Mouse (Mus musculus): ENCODE data around the gene Acvr1b.

Gene Acvr1b

DNA sequence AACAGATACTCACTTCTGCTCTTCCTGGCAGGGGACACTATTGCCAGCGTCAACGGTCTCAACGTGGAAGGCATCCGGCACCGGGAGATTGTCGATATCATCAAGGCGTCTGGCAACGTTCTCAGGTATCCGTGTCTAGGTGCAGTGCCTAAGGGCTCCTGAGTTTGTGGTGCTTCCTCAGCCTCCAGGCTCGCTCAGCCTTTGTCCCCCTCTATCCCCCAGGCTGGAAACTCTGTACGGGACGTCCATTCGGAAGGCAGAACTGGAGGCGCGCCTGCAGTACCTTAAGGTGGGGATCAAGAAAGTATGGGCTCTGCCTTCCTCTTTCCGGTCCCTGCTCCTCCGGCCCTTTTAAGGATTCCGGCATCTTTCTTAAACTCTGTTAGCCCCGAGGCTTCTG, 56.6 kb downstream of the Acvr1b start:
- no peak for DNase-seq (ENCODE audit: low spot score)

DNA sequence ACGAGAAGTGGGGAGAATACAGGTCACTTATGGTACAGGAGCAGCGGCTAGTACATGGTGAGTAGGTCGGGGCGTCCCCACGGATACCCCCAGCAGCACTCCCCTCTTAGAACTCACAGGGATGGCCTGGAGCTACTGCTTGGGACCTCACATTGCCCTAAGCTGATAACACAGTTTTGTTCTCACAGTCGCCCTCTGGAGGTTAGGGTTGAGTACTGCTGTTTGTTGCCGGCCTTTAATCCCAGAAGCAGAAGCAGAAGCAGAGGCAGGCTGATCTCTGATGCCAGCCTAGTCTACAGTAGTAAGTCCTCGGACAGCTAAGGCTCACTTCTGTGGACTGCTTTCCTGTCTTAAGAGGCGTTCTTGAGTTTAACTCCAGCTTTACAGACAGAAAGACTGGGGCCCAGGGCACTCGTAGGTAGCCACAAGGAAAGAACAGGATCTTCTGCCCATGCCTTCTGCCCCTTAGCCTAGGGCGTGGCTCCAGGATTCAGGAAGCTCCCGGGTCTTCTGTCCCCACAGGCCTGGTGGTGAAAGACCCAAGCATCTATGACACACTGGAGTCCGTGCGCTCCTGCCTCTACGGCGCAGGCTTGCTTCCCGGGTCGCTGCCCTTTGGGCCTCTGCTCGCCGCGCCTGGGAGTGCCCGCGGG, 57.3 kb downstream of the Acvr1b start:
- DNase-seq (ENCODE audit: low spot score), result no peak

DNA sequence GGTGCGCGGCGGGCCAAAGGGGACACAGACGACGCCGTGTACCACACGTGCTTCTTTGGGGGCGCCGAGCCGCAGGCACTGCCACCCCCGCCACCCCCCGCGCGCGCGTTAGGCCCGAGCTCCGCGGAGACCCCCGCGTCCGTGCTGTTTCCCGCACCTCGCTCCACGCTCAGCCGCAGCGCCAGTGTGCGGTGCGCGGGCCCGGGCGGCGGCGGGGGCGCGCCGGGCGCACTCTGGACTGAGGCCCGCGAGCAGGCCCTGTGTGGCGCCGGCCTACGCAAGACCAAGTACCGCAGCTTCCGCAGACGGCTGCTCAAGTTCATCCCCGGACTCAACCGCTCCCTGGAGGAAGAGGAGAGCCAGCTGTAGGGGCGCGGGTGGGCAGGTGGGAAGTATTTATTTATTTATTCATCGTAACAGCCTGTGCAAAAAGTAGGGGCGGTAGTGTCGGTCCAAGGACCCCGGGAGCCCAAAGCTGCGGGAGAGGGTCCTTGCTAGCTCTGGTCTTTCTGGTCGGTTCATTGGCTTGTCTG, 57.8 kb downstream of the Acvr1b start:
- DNase-seq (ENCODE audit: low spot score), result no peak

DNA sequence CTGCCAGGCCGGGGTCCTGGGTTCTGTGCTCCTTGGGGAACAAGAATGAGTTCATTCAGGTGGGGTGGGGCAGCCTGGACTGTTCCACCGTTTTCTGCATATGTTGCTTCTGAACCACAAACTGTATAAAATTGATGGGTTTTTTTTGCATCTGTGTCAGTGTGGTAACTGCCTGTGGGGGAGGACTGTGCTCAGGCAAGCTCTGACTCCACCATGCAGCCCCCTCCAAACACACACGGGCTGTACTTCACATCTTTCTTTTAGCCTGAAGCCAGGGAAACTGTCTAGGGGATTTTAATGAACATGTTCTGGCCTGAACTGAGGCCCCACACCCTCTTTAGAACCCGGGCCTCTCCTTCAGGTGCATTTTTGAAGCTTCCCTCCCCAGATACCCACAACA, 58.7 kb downstream of the Acvr1b start:
- no peak for DNase-seq (ENCODE audit: low spot score)

DNA sequence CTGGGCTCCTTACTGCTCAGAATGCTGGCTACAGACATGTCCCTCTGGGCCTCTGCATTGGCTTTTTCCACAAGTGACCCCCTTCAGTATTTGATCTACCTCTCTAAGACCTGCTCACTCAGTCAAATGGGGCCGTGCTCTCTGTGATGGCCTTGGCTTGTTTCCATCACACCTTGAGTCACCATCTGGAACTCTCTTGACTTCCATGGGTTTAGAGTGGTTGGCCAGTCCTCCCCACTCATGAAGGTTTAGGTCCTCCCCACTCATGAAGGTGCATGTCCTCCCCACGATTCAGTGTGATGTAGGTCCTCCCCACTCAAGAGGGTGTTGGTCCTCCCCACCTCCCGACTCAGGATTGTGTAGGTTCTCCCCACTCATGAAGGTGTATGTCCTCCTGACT, 59.3 kb downstream of the Acvr1b start:
- no peak for DNase-seq (ENCODE audit: low spot score)

DNA sequence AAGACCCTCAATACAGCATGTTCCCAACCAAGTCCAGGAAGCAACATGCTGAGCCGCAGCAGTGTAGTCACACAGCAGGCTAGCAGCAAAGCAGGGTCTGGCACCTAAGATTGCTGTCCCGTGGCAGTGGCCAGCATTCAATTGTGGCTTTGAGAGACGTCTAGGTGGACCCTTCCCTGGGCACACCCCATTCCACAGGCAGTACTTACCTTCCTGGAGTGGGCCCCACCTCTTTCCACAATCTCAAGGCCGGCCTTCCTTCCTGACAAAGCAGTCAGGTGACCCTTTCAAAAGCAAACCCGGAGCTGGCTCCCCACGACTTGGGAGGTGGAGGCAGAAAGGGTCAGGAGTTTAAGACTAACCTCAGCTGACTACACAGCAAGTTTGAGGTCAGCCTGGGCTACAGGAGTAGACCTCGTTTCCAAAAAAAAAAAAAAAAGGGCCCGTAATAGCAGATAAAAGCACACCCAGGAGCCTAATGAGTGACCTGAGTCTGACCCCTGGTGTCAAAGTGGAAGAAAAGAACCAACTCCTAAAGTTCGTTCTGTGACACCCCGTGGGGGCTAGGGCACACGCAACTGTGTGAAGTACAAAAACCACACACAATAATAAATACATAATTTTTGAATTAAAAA, 59.9 kb downstream of the Acvr1b start:
- DNase-seq (ENCODE audit: low spot score), result no peak

DNA sequence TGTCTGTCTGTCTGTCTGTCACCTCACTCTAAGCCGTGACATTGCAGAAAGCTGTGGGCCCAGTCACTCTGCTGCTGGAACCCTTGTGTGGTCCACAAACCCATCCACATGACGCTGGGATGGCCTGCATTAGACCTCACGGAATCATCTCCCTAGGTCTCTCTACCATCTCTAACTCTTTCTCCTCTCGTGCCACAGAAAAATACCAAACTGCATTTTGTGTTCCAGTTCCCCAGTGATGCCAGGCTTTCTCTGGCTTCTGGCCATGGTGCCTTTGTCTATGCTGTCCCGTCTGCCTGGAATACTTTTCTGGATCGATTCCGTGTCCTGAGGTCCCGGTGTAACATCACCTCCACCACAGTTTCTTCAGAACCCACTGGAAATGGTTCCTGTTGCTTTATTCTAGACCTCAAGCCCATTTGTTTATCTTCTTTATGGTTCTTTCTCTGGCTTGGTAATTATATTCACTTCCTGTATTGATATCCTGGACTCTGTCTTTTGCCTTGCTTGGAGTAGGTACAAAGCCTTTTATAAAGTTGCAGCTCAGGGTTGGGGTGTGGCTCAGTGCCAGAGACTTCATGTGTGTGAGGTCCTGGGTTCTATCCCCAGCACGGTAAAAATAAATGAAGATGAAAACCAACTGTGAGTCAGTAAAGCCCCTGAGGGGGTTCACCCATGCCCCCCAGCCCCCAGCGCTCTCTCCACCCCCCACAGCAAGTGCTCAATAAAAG, 60.9 kb downstream of the Acvr1b start:
- DNase-seq (ENCODE audit: low spot score), result no peak

DNA sequence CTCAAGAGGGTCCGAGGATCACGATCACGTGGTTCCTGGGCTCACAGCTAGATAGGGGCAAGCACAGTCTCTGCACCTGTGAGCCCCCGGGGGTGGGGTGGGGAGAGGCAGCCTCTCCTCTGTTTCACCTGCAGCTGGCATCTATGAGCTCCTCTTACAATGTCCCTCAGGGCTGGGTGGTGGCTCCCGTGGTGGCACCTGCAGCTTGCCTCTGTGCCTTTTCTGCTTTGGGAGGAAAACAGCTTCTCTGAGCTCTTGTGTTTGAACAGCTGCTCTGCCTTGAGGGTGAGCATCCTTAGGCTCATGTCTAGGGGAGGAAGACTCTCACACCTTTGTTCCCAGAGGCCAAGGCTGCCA, 61.5 kb downstream of the Acvr1b start:
- no peak for DNase-seq (ENCODE audit: low spot score)

DNA sequence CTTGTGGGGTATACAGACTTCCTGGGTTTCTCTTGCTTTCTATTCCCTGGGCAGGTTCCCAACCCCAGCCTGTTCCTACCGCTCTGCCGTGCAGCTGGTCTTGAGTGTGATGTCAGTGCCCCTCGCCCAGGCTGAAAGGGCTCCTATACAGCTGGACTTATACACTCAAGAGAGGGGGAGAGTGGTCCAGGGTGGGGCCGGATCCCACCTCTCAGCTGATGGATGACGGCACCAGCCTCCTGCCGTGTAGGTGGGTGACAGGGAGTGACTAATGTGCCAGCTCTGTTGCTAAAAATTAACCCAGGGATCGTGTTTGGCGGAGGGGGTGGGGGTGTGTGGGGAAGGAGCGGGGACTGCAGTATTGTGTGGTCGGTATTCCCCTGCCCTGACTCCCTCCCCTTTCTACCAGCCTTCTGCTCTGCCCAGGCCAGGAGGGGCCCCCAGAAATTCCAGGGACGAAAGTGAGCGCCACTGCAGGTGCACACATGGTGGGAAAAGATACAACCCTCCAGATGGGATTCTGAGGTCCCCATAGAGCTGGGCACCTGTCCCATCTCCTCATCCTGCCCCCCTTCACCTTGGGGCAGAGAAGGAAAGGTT, 62.0 kb downstream of the Acvr1b start:
- no peak for DNase-seq (ENCODE audit: low spot score)

DNA sequence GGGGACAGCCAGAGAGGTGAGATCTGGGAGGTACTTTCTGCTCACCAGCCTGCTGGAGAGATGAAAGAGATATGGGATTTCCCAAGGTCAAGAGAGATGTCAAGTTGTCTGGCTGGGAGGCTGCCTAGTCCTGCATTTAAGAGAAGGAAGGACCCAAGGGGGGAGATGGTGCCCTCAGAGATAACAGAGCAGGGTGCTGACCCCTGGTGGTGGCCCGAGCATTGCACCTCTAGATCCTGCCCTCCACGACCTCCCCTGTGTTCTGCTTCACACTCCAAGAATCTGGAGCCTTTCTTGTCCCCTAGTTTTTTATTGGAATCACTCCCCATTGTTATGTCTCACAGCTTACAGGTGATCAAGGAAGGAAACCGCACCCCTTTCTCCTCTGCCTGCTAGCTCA, 63.0 kb downstream of the Acvr1b start:
- peak; percentile 72 for DNase-seq (ENCODE audit: low spot score)

DNA sequence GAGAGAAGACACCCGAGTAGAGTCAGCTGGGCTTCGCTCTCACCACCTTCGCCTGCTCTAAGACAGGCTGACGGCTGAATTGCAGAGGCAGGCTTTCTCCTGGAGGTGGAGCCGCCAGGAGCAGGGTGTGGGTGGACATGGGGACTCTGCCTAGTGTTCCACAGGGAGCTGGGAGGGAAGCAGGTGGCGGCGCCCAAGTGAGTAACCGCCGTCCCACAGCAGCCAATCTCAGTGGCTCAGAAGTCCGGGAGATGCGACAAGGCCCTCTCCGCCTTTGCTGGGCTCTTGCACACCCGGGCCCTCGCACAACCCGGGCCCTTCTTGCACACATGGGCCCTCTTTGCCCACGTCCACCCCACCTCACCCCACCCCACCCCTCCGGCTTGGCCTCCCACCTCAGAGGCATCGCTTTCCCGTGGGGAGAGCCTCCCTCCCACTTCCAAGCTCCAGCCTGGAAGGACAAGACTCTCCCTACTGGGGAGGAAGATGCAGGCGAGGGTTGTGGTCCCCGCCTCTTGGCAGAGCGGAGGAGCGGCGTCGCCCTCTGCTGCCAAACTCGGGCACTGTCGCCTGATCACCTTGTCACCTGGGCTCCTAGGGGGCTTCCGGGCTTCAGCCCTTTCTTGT, 65.1 kb downstream of the Acvr1b start:
- peak; percentile 48 for DNase-seq (ENCODE audit: low spot score)

DNA sequence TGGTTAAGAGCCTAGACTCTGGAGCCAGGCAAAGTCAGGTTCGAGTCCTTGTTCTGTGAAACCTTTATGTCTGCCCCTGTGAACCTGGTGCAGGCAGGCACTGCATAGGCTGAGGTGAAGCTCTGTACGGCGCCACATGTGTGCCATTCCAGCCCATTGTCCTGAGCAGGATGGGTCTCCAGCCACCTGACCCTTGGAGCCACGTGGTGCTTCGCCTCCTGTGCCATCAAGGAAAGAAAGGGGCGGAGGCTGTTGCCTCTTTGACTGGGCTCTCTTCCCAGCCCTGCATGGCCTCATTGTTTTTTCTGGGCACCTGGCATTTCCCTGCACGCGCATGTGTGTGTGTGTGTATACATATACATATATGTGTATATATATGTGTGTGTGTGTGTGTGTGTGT, 66.0 kb downstream of the Acvr1b start:
- DNase-seq (ENCODE audit: low spot score), result no peak

DNA sequence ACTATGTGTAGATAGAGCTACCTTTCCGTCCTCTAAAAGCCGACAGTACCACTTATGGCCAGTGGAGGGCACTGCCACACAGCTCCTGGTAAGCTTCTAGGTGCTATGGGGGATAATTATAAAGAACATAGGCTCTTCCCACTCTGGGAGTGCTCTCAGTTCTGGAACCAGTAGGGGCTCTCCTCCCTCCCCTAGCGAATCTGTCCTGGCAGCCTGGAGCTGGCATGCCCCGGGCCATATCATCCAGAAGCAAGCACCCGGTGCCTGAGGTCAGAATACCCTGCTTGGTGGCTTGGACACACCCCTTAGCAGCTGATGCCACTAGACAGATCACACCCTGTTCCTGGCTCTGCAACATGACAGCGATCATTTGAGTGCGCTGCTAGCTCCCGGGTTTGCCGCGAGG, 66.9 kb downstream of the Acvr1b start:
- peak; percentile 80 for DNase-seq (ENCODE audit: low spot score)

DNA sequence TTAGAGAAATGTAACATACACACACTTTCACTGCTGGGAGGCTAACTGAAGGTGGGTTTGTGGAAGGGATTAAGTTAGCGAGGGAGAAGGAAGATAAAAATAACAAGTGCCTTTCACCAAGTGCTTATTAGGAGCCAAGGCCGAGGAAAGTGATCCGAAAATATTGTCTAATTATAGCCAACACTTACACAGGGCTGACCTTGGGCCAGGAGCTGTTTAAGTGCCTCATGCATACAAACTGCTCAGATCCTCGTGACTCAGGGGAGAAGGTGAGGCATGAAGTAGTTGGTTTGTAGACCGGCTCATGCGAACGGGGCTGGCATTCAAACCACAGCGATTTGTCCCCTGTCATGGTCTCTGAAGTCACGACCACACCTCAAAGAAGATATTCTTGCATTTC, 67.4 kb downstream of the Acvr1b start:
- DNase-seq (ENCODE audit: low spot score), result no peak

DNA sequence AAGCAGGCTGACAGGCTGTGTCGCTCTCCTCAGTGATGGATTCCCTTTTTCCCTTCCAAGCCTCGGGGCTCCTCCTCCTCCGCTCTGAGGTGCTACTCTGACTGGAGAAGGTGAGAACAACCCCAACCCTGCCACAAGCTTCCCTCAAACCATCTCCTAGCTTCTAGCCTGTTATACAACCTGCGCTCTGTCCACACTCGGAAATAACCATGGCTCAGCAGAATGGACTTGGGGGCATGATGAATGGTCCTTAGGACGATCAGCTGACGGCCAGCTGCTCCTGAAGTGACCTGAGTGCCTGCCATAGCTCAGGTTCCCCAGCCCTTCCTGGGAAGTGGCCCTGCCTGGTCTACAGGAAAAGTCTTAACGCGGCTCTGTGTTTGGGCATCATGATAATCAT, 68.0 kb downstream of the Acvr1b start:
- no peak for DNase-seq (ENCODE audit: low spot score)

DNA sequence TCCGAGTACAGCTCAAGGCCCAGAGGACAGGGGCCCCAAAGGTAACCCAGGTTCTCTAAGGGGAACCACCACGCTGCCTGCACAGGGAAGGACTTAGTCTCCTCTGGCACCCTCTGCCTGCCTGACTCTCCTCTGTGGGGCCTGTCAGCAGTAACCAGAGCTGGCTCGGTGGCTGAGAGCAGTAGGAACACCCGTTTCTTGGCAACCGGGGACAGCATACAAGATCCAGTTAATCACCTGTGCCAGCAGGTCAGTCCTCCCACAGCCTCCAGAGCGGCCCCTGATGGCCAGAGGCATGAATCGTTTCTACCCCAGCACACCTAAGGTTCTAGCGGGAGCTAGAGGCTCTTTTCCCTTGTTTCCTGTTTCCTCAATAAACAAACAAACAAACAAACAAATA, 68.8 kb downstream of the Acvr1b start:
- peak; percentile 54 for DNase-seq (ENCODE audit: low spot score)

DNA sequence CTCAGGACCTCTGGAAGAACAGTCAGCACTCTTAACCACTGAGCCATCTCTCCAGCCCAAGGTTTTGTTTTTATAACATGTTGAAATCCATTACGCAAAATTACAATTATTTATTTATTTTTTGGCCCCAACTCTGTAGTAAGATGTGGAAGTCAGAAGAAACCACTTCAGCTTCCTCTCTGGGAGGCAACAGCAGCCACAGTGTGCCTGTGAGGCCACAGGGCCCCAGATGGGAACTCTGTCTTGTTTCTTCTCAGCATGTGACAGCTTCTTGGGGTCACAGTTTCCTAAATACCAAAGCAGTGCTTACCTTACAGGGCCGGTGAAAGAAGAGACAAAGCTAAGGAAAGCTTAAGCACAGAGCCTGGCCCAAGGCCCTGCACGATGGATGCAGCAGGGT, 70.1 kb downstream of the Acvr1b start:
- no peak for DNase-seq (ENCODE audit: low spot score)

DNA sequence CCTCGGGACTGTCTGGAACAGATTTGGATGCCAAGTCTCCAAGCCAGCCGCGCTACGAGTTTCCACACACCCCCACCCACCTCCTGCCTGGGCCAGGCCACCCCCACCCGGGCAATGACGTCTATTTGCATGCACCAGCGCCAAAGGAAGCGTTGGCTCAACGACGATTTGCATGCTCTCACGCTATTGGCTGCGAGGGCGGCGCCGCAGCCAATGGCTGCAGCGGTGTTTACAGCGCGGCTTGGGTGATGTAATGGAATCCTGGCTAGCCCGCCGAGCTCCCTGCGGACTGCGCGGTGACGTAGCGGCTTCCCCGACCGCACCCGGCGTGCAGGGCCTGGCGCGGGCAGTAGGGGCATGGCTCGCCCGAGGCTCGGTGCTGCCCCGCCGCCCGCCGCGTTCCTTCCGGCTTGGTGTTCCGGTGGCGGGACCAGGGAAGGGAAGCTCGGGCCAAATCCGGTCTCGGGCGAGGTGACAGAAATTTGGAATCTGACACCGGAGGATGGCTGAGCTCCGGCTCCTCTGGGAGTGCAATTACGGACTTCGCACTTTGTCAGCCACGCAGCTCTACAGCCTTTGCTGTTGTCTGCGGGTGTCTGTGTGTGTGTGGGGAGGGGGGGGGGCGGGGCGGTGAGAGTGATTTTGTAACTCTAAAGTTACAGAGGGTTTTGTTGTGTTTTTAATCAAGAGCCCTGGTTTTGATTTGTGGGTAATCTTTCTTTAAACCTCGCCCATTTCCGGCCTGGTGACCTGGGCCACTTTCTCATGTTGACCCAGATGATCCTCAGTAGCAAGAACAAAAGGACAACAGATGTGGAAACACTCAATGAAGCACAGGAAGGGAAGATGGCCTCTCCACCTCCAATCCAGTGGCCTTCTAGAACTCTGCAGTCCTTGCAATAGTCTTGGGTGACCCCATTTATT, 72.6 kb downstream of the Acvr1b start:
- DNase-seq (ENCODE audit: low spot score), result peak; percentile 86

DNA sequence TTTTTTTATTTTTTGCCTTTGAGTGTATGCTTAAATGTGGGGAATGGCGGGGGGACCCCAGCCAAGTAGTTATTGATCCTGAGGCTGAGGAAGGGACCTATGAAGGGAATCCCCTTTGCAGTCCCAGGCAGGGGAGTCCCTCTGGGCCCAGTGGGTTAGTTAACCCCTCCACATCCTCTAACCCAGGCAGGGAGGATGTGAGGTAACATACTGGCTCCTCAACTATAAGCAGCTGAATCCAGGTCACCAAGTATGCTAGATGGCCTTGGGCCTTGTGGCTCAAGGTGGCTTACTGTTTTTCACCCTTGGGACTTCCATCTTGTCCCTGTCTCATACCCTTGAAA, 73.3 kb downstream of the Acvr1b start:
- DNase-seq (ENCODE audit: low spot score), result no peak

DNA sequence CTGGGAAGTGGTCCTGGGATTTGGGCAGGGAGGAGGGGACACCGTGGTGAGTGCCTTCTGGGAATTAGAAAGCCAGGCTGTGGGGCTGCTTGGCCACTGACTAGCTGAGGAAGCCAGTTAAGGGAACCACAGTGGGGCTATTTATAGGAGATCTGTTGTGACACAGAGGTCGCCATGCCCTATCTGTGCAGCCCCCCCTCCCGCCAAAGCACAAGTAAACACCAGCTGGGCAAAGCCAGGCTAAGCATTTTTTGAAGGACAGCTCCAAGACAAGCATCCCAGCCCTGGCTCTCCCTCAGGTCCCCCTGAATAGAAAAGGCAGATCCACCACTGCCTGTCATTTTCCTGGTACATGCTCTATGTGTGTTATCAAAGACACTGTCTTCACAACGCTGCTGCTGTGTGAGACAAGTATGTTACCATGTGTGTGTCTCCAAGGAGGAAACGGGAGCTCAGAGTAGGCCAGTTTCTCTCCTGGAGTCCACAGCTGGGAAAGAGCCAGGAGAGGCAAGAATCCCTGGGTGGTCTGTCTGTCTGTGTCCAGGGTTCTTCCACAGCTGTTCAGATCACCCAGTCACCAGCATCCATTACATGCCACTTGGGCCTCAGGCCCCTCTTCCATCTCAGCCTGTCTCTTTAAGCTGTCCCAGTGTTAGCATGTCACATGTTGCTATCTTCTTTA, 74.3 kb downstream of the Acvr1b start:
- DNase-seq (ENCODE audit: low spot score), result no peak

DNA sequence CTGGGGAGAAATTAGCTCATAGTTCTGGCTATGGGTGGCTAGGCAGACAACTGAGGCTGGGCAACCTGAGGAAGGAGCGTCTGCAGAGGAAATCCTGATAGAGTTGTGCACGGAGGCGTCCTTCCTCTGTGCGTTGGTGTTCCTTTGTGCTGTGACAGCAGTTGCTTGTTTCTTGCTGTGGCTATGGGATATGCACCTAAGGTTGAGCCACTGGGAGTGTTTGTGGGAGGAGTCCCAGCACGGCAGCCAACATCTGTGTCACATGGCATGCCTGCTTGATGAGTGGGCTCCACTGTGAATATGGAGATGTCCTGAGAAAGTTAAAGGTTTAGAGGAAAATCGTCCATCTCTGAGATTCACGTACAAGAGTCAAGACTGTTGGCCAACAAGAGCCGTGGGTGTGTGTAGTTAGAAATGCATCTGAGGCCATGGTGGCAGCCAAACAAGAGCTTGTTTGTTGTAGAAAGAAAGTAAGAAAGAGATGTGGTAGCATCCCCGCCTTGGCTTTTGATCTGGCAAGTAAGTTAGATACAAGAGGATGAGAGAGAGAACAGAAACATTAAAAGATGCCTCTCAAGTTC, 76.4 kb downstream of the Acvr1b start:
- DNase-seq (ENCODE audit: low spot score), result no peak
